Mouse (Mus musculus) embryonic facial prominence, embryonic 12.5 days (tissue): ENCODE data around the gene Gm49510. TPM values are rescaled to one million over a fixed set of nuclear protein-coding genes. Genes with fewer than 3 reads are reported as not detected.

Experiments used
- ATAC-seq: fragments of 200-750 bp; cut with Nextera tagmentation; 2 replicates; pipeline ENCODE4 v1.8.0; 2017; ENCODE audit not compliant: insufficient number of reproducible peaks, insufficient read depth, low FRiP score, low TSS enrichment
- H3K27ac ChIP-seq: fragments of 300-500 bp; sonication (generic); 2 replicates; pipeline ENCODE4 v1.5.1; 2016; ENCODE audit warnings: mild to moderate bottlenecking
- H3K27me3 ChIP-seq: fragments of 300-500 bp; sonication (generic); 2 replicates; pipeline ENCODE4 v1.6.1; 2016; ENCODE audit warnings: mild to moderate bottlenecking, moderate library complexity
- H3K36me3 ChIP-seq: fragments of 300-500 bp; sonication (generic); 2 replicates; pipeline ENCODE4 v1.6.1; 2016; ENCODE audit warnings: mild to moderate bottlenecking
- H3K4me1 ChIP-seq: fragments of 300-500 bp; sonication (generic); 2 replicates; pipeline ENCODE4 v1.6.1; 2016
- H3K4me2 ChIP-seq: fragments of 300-500 bp; sonication (generic); replicated peaks from 2 replicates; pipeline ENCODE4 v1.6.1; 2016; ENCODE audit warnings: mild to moderate bottlenecking, moderate library complexity
- H3K4me3 ChIP-seq: fragments of 300-500 bp; sonication (generic); 2 replicates; pipeline ENCODE4 v1.5.1; 2016; ENCODE audit warnings: mild to moderate bottlenecking
- H3K9ac ChIP-seq: fragments of 300-500 bp; sonication (generic); 2 replicates; pipeline ENCODE4 v1.6.1; 2016; ENCODE audit warnings: mild to moderate bottlenecking, moderate library complexity
- H3K9me3 ChIP-seq: fragments of 300-500 bp; sonication (generic); 2 replicates; pipeline ENCODE4 v1.6.1; 2016; ENCODE audit warnings: mild to moderate bottlenecking, moderate library complexity
- WGBS: fragments of 180-500 bp; shearing (Covaris S2); methylation state at CpG from one replicate; pipeline ENCODE4 v1.1.7; 2016; 5-methylcytosine and 5-hydroxymethylcytosine counted together
- polyA plus RNA-seq: library from polyadenylated mRNA; unstranded; fragments of >200 nt; fragmentation: Nextera tagmentation; extraction: Ambion mirVana; gene quantifications from 2 replicates; pipeline ENCODE4 v1.2.1, GENCODE M21; 2016

Gm49510 gene
- polyA plus RNA-seq, 1 experiment from 2014 or later = 0.29 TPM

- Histone ChIP-seq H3K9me3 (no peaks in the 10 kb centered on the region), H3K4me2 (no peak overlapping the region), H3K36me3 (peaks cover 23% of the 10 kb centered on the region), H3K4me1 (peaks cover 31% of the 10 kb centered on the region), H3K9ac (no peak overlapping the region), H3K27me3 (no peaks in the 10 kb centered on the region), H3K27ac (0 out of 2 replicates have a peak overlapping the region, but pooled peaks have one; percentile 1), H3K4me3 (no peak overlapping the region)
- ATAC-seq = no peak
- WGBS = 85% methylated on average over 12 of the region's 12 CpGs
Measured at GRCm38 (mm10) chr15:78919914-78920313, 20.4 kb downstream of the Gm49510 start.

GRCm38 (mm10) chr15:78922700-78923099 is 23.2 kb downstream of the Gm49510 start:
- 84% methylated on average over 7 of the region's 7 CpGs for WGBS
- ATAC-seq = no peak

GRCm38 (mm10) chr15:78923585-78923984 is 24.1 kb downstream of the Gm49510 start:
- 39% methylated on average over 6 of the region's 6 CpGs for WGBS
- H3K4me1 ChIP-seq = peaks cover 36% of the 10 kb centered on the region
- H3K27me3 ChIP-seq = no peaks in the 10 kb centered on the region
- peak overlapping the region; percentile 63; the same call in 1 of the 2 replicates for H3K27ac ChIP-seq
- no peaks in the 10 kb centered on the region for H3K9me3 ChIP-seq
- H3K4me3 ChIP-seq = no peak overlapping the region
- peaks cover 10% of the 10 kb centered on the region for H3K36me3 ChIP-seq
- H3K9ac ChIP-seq = no peak overlapping the region
- no peak for ATAC-seq
- no peak overlapping the region for H3K4me2 ChIP-seq

More at GRCm38 (mm10) chr15:78922700-78923099, 23.2 kb downstream of the Gm49510 start:
- Histone ChIP-seq H3K27me3 (no peaks in the 10 kb centered on the region), H3K27ac (no peak overlapping the region), H3K4me1 (peaks cover 31% of the 10 kb centered on the region), H3K36me3 (peaks cover 17% of the 10 kb centered on the region), H3K9ac (no peak overlapping the region), H3K4me3 (no peak overlapping the region), H3K4me2 (no peak overlapping the region), H3K9me3 (no peaks in the 10 kb centered on the region)

- ATAC-seq = no peak
- Histone ChIP-seq H3K27me3 (no peaks in the 10 kb centered on the region), H3K4me1 (peaks cover 36% of the 10 kb centered on the region), H3K4me3 (no peak overlapping the region), H3K9ac (peak overlapping the region; percentile 42; the same call in 1 of the 2 replicates), H3K9me3 (no peaks in the 10 kb centered on the region), H3K36me3 (peaks cover 14% of the 10 kb centered on the region), H3K4me2 (no peak overlapping the region), H3K27ac (peak overlapping the region; percentile 98)
- WGBS = 35% methylated on average over 8 of the region's 8 CpGs
Measured at GRCm38 (mm10) chr15:78925129-78925528, 25.7 kb downstream of the Gm49510 start.

- 4% methylated on average over 20 of the region's 20 CpGs for WGBS
- Histone ChIP-seq H3K4me2 (peak within 1 kb of the TSS; percentile 67), H3K27me3 (no peaks in the 10 kb centered on the region), H3K36me3 (peaks cover 15% of the 10 kb centered on the region), H3K9ac (peak within 1 kb of the TSS; percentile 55), H3K4me1 (peaks cover 36% of the 10 kb centered on the region), H3K4me3 (peak within 1 kb of the TSS; percentile 53), H3K27ac (peak within 1 kb of the TSS; percentile 98), H3K9me3 (no peaks in the 10 kb centered on the region)
- ATAC-seq = peak; percentile 75
Measured at GRCm38 (mm10) chr15:78926021-78926919, 26.8 kb downstream of the Gm49510 start, which contains the start of gene Lgals1. Gene Lgals1, plus strand, starts transcription at chr15:78926725.

- H3K9me3 ChIP-seq = no peaks in the 10 kb centered on the region
- no peaks in the 10 kb centered on the region for H3K27me3 ChIP-seq
- H3K4me2 ChIP-seq = peak overlapping the region; percentile 67
- no peak for ATAC-seq
- peak overlapping the region; percentile 53 for H3K4me3 ChIP-seq
- peaks cover 15% of the 10 kb centered on the region for H3K36me3 ChIP-seq
- H3K9ac ChIP-seq = peak overlapping the region; percentile 55
- H3K4me1 ChIP-seq = peaks cover 36% of the 10 kb centered on the region
- WGBS = 12% methylated on average over 15 of the region's 15 CpGs
- peak overlapping the region; percentile 98 for H3K27ac ChIP-seq
Measured at GRCm38 (mm10) chr15:78927021-78927787, 27.7 kb downstream of the Gm49510 start.

GRCm38 (mm10) chr15:78927788-78928457 is 28.5 kb downstream of the Gm49510 start:
- peaks cover 15% of the 10 kb centered on the region for H3K36me3 ChIP-seq
- no peaks in the 10 kb centered on the region for H3K9me3 ChIP-seq
- peaks cover 36% of the 10 kb centered on the region for H3K4me1 ChIP-seq
- H3K27ac ChIP-seq = peak overlapping the region; percentile 98
- no peaks in the 10 kb centered on the region for H3K27me3 ChIP-seq
- peak; percentile 64 for ATAC-seq
- under 1% methylated on average over 33 of the region's 35 CpGs for WGBS
- peak overlapping the region; percentile 53 for H3K4me3 ChIP-seq
- H3K4me2 ChIP-seq = peak overlapping the region; percentile 67
- peak overlapping the region; percentile 55 for H3K9ac ChIP-seq

- Histone ChIP-seq H3K4me3 (peak overlapping the region; percentile 53), H3K27ac (peak overlapping the region; percentile 98), H3K36me3 (peaks cover 15% of the 10 kb centered on the region), H3K4me2 (peak overlapping the region; percentile 67), H3K9me3 (no peaks in the 10 kb centered on the region), H3K4me1 (peaks cover 30% of the 10 kb centered on the region), H3K27me3 (no peaks in the 10 kb centered on the region), H3K9ac (peak overlapping the region; percentile 55; the same call in 1 of the 2 replicates)
- 45% methylated on average over 8 of the region's 8 CpGs for WGBS
- no peak for ATAC-seq
Measured at GRCm38 (mm10) chr15:78928539-78928938, 29.1 kb downstream of the Gm49510 start.

GRCm38 (mm10) chr15:78930192-78930706 is 30.8 kb downstream of the Gm49510 start:
- Histone ChIP-seq H3K9ac (no peak overlapping the region), H3K36me3 (peaks cover 15% of the 10 kb centered on the region), H3K4me3 (no peak overlapping the region), H3K4me1 (peaks cover 22% of the 10 kb centered on the region), H3K9me3 (no peaks in the 10 kb centered on the region), H3K27me3 (no peaks in the 10 kb centered on the region), H3K27ac (no peak overlapping the region), H3K4me2 (no peak overlapping the region)
- WGBS = 85% methylated on average over 6 of the region's 6 CpGs
- no peak for ATAC-seq

GRCm38 (mm10) chr15:78930801-78931426 is 31.4 kb downstream of the Gm49510 start:
- Histone ChIP-seq H3K4me3 (no peak overlapping the region), H3K9me3 (no peaks in the 10 kb centered on the region), H3K27me3 (no peaks in the 10 kb centered on the region), H3K4me2 (no peak overlapping the region), H3K4me1 (peaks cover 19% of the 10 kb centered on the region), H3K9ac (no peak overlapping the region), H3K27ac (peak overlapping the region; percentile 50; the same call in 1 of the 2 replicates), H3K36me3 (peaks cover 15% of the 10 kb centered on the region)
- WGBS = 86% methylated on average over 7 of the region's 7 CpGs
- ATAC-seq = no peak
